Mouse (Mus musculus) forebrain, embryonic 12.5 days (tissue): ENCODE measurements around the gene Prep. TPM values are rescaled to one million over a fixed set of nuclear protein-coding genes. Genes with fewer than 3 reads are reported as not detected.
A peak's percentile ranks its signal among the peaks of the same experiment; 100 is the strongest.

Experiments used
- ATAC-seq: fragments of 200-750 bp; cut with Nextera tagmentation; 2 replicates; pipeline ENCODE4 v1.8.0; 2017; ENCODE audit warnings: moderate TSS enrichment; ENCODE audit not compliant: low FRiP score
- H3K27ac ChIP-seq: fragments of 300-500 bp; sonication (generic); 2 replicates; pipeline ENCODE4 v1.5.1; 2016; ENCODE audit warnings: mild to moderate bottlenecking
- H3K27me3 ChIP-seq: fragments of 300-500 bp; sonication (generic); 2 replicates; pipeline ENCODE4 v1.6.1; 2016; ENCODE audit warnings: mild to moderate bottlenecking
- H3K36me3 ChIP-seq: fragments of 300-500 bp; sonication (generic); replicated peaks from 2 replicates; pipeline ENCODE4 v1.6.1; 2016; ENCODE audit warnings: mild to moderate bottlenecking
- H3K4me1 ChIP-seq: fragments of 300-500 bp; sonication (generic); 2 replicates; pipeline ENCODE4 v1.6.1; 2016
- H3K4me2 ChIP-seq: fragments of 300-500 bp; sonication (generic); 2 replicates; pipeline ENCODE4 v1.6.1; 2016; ENCODE audit warnings: mild to moderate bottlenecking, moderate library complexity
- H3K4me3 ChIP-seq: fragments of 300-500 bp; sonication (generic); replicated peaks from 2 replicates; pipeline ENCODE4 v1.5.1; 2016; ENCODE audit warnings: mild to moderate bottlenecking
- H3K9ac ChIP-seq: fragments of 300-500 bp; sonication (generic); 2 replicates; pipeline ENCODE4 v1.6.1; 2016; ENCODE audit warnings: mild to moderate bottlenecking
- H3K9me3 ChIP-seq: fragments of 300-500 bp; sonication (generic); 2 replicates; pipeline ENCODE4 v1.6.1; 2016
- WGBS: fragments of 180-500 bp; shearing (Covaris S2); methylation state at CpG from one replicate; pipeline ENCODE4 v1.1.7; 2016; 5-methylcytosine and 5-hydroxymethylcytosine counted together
- polyA plus RNA-seq: library from polyadenylated mRNA; unstranded; fragments of >200 nt; fragmentation: Nextera tagmentation; extraction: Ambion mirVana; gene quantifications from 2 replicates; pipeline ENCODE4 v1.2.1, GENCODE M21; 2016

Gene Prep
- polyA plus RNA-seq, 1 experiment from 2014 or later = 23.7 TPM

- no peak for ATAC-seq
- H3K9ac ChIP-seq = no peak overlapping the region
- H3K27ac ChIP-seq = no peak overlapping the region
Observed at GRCm38 (mm10) chr10:45129105-45129504, 62.1 kb downstream of the Prep start.

GRCm38 (mm10) chr10:45130004-45130403 lies 63.0 kb downstream of the Prep start:
- Histone ChIP-seq H3K36me3 (peaks cover 36% of the 10 kb centered on the region), H3K9ac (no peak overlapping the region), H3K9me3 (no peaks in the 10 kb centered on the region), H3K4me1 (no peaks in the 10 kb centered on the region), H3K27me3 (no peaks in the 10 kb centered on the region), H3K4me3 (no peak overlapping the region), H3K4me2 (no peak overlapping the region), H3K27ac (no peak overlapping the region)
- no peak for ATAC-seq
- WGBS = 91% methylated on average over 6 of the region's 6 CpGs

More at GRCm38 (mm10) chr10:45129105-45129504, 62.1 kb downstream of the Prep start:
- H3K4me3 ChIP-seq = no peak overlapping the region
- no peaks in the 10 kb centered on the region for H3K4me1 ChIP-seq
- WGBS = 83% methylated on average over 11 of the region's 11 CpGs
- H3K9me3 ChIP-seq = no peaks in the 10 kb centered on the region
- no peak overlapping the region for H3K4me2 ChIP-seq
- no peaks in the 10 kb centered on the region for H3K27me3 ChIP-seq
- H3K36me3 ChIP-seq = peaks cover 43% of the 10 kb centered on the region

GRCm38 (mm10) chr10:45132371-45132770 lies 65.4 kb downstream of the Prep start:
- WGBS = 82% methylated on average over 4 of the region's 4 CpGs
- H3K27ac ChIP-seq = no peak overlapping the region
- no peak for ATAC-seq
- no peak overlapping the region for H3K4me3 ChIP-seq
- H3K4me2 ChIP-seq = no peak overlapping the region
- no peaks in the 10 kb centered on the region for H3K4me1 ChIP-seq
- H3K9me3 ChIP-seq = no peaks in the 10 kb centered on the region
- peaks cover 14% of the 10 kb centered on the region; the same call in 1 of the 2 replicates for H3K36me3 ChIP-seq
- no peaks in the 10 kb centered on the region for H3K27me3 ChIP-seq
- no peak overlapping the region for H3K9ac ChIP-seq

- ATAC-seq = no peak
- no peak overlapping the region for H3K9ac ChIP-seq
- H3K9me3 ChIP-seq = no peaks in the 10 kb centered on the region
- H3K4me1 ChIP-seq = peaks cover 6% of the 10 kb centered on the region
- H3K4me3 ChIP-seq = no peak overlapping the region
- no peaks in the 10 kb centered on the region for H3K36me3 ChIP-seq
- H3K27me3 ChIP-seq = no peaks in the 10 kb centered on the region
- 85% methylated on average over 7 of the region's 7 CpGs for WGBS
- H3K4me2 ChIP-seq = no peak overlapping the region
- no peak overlapping the region for H3K27ac ChIP-seq
Observed at GRCm38 (mm10) chr10:45136806-45137205, 69.8 kb downstream of the Prep start.

GRCm38 (mm10) chr10:45139910-45140309 lies 72.9 kb downstream of the Prep start:
- H3K4me3 ChIP-seq = no peak overlapping the region
- peaks cover 6% of the 10 kb centered on the region for H3K4me1 ChIP-seq
- ATAC-seq = no peak
- WGBS = 76% methylated on average over 4 of the region's 4 CpGs
- H3K9me3 ChIP-seq = no peaks in the 10 kb centered on the region
- no peak overlapping the region for H3K4me2 ChIP-seq
- H3K9ac ChIP-seq = no peak overlapping the region
- no peaks in the 10 kb centered on the region for H3K36me3 ChIP-seq
- H3K27me3 ChIP-seq = no peaks in the 10 kb centered on the region
- H3K27ac ChIP-seq = no peak overlapping the region

GRCm38 (mm10) chr10:45140474-45141212 lies 73.6 kb downstream of the Prep start:
- no peak overlapping the region for H3K9ac ChIP-seq
- no peaks in the 10 kb centered on the region for H3K9me3 ChIP-seq
- no peaks in the 10 kb centered on the region for H3K27me3 ChIP-seq
- no peaks in the 10 kb centered on the region for H3K36me3 ChIP-seq
- 80% methylated on average over 7 of the region's 7 CpGs for WGBS
- peaks cover 6% of the 10 kb centered on the region for H3K4me1 ChIP-seq
- no peak for ATAC-seq
- H3K4me3 ChIP-seq = no peak overlapping the region
- no peak overlapping the region for H3K4me2 ChIP-seq
- no peak overlapping the region for H3K27ac ChIP-seq

DNA sequence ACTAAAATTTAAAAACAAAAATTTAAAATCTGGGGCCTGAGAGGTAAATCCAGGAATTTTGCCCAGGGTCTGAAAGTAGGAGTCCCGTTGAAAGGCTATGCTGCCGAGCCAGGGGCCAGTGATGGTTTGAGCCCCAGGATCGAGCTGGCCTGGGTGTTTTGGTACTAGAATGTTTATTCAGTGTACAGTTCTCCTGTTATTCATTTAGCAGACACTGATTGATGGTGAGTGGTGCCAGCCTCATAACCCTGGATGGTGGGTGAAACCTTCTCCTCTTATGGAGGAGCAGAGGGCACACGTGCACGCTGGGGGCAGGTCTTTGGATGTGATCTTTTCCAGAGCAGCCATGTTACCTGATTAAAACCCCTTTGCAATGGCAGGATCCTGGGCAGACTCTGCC lies 75.4 kb downstream of the Prep start:
- WGBS = 94% methylated on average over 5 of the region's 5 CpGs
- H3K4me2 ChIP-seq = no peak overlapping the region
- H3K27ac ChIP-seq = no peak overlapping the region
- H3K36me3 ChIP-seq = no peaks in the 10 kb centered on the region
- no peaks in the 10 kb centered on the region for H3K9me3 ChIP-seq
- H3K9ac ChIP-seq = no peak overlapping the region
- H3K27me3 ChIP-seq = no peaks in the 10 kb centered on the region
- peaks cover 20% of the 10 kb centered on the region for H3K4me1 ChIP-seq
- no peak for ATAC-seq
- no peak overlapping the region for H3K4me3 ChIP-seq

- peaks cover 25% of the 10 kb centered on the region for H3K4me1 ChIP-seq
- no peaks in the 10 kb centered on the region for H3K27me3 ChIP-seq
- no peak overlapping the region for H3K9ac ChIP-seq
- no peak overlapping the region for H3K27ac ChIP-seq
- H3K4me2 ChIP-seq = no peak overlapping the region
- 98% methylated on average over 6 of the region's 6 CpGs for WGBS
- H3K4me3 ChIP-seq = no peak overlapping the region
- no peaks in the 10 kb centered on the region for H3K9me3 ChIP-seq
- H3K36me3 ChIP-seq = peaks cover 6% of the 10 kb centered on the region
- no peak for ATAC-seq
Observed at GRCm38 (mm10) chr10:45144038-45144817, 77.2 kb downstream of the Prep start.

DNA sequence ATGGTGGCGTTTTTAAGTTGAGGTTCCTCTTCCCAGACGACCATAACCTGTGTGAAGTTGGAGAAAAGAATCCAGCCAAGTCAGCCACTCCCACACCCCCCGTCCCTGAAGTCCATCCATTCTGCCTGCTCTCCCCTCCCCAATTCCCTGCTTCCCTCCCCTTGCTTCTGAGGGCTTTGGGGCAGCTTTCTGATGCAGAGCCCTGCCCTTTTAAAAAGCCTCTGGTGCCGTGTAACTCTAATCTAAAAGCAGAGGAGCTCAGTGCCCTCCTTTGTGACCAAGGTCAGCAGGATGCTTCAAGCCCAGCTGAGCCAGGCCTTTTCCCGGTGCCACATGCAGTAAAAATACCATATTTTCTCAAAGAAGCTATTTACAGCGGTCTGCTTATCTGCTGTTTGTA lies 79.8 kb downstream of the Prep start:
- Histone ChIP-seq H3K27me3 (no peaks in the 10 kb centered on the region), H3K27ac (no peak overlapping the region), H3K36me3 (peaks cover 23% of the 10 kb centered on the region), H3K9ac (no peak overlapping the region), H3K9me3 (no peaks in the 10 kb centered on the region), H3K4me1 (peaks cover 28% of the 10 kb centered on the region), H3K4me3 (no peak overlapping the region), H3K4me2 (no peak overlapping the region)
- ATAC-seq = no peak
- 17% methylated on average over 6 of the region's 6 CpGs for WGBS

DNA sequence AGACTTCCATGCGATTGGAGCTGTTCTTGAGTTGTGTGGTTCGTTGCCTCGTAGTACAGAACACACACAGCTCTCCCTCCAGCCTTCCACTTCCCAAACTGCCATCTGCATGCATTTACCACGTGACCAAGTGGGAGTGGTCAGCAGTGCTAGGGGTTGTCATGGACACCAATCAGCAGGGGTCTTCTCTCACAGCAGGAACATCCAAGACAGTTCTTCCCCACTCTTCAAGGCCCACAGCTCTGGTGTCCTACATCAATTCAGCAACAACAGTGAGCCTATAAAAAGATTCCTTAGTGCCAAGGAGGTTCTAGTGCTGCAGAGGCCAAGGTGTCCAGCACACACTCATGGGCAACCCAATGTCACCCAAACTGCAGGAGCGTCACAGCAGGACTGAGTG lies 84.1 kb downstream of the Prep start:
- H3K9ac ChIP-seq = no peak overlapping the region
- no peaks in the 10 kb centered on the region for H3K9me3 ChIP-seq
- peak; percentile 78 for ATAC-seq
- no peak overlapping the region for H3K4me3 ChIP-seq
- peaks cover 27% of the 10 kb centered on the region for H3K4me1 ChIP-seq
- no peak overlapping the region for H3K4me2 ChIP-seq
- H3K27ac ChIP-seq = no peak overlapping the region
- H3K27me3 ChIP-seq = no peaks in the 10 kb centered on the region
- WGBS = 57% methylated on average over 5 of the region's 5 CpGs
- H3K36me3 ChIP-seq = peaks cover 49% of the 10 kb centered on the region

- Histone ChIP-seq H3K27ac (0 out of 2 replicates have a peak overlapping the region, but pooled peaks have one; percentile 31), H3K36me3 (peaks cover 53% of the 10 kb centered on the region), H3K9ac (no peak overlapping the region), H3K9me3 (no peaks in the 10 kb centered on the region), H3K27me3 (no peaks in the 10 kb centered on the region), H3K4me3 (no peak overlapping the region), H3K4me1 (peaks cover 18% of the 10 kb centered on the region), H3K4me2 (no peak overlapping the region)
- WGBS = 67% methylated on average over 12 of the region's 12 CpGs
- ATAC-seq = peak; percentile 63; the same call in 1 of the 2 replicates
Observed at GRCm38 (mm10) chr10:45151771-45152692, 85.0 kb downstream of the Prep start.

DNA sequence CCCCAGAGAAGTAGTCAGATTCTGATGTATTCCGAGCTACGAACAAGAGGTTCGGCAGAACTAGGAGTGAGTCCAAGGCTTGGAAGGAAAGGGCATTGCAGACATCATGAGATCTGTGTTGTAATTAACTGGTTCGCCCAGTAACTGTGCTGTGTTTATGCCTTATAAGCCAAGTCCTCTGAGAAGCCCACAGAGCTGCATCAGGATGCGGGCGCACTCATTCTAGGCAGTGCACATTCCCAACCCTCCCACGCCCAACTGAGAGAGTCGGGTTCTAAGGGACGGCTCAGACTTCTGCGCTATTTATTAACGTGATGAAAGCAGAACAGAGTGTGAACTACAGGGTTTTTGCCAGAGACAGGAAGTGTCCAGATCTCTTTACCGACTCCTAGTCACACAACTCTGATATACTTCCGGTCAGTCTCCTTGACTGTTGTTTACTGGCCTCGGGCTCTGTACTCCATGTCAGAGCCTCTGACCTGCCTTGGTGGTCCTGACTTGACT lies 87.6 kb downstream of the Prep start:
- H3K9ac ChIP-seq = no peak overlapping the region
- H3K36me3 ChIP-seq = peaks cover 70% of the 10 kb centered on the region
- no peaks in the 10 kb centered on the region for H3K9me3 ChIP-seq
- 95% methylated on average over 14 of the region's 14 CpGs for WGBS
- no peak overlapping the region for H3K4me2 ChIP-seq
- H3K27me3 ChIP-seq = no peaks in the 10 kb centered on the region
- H3K27ac ChIP-seq = no peak overlapping the region
- ATAC-seq = no peak
- H3K4me1 ChIP-seq = peaks cover 10% of the 10 kb centered on the region
- H3K4me3 ChIP-seq = no peak overlapping the region
